Mouse (Mus musculus): Measurements from ENCODE around the gene Tia1. TPM values are rescaled to one million over a fixed set of nuclear protein-coding genes. Genes with fewer than 3 reads are reported as not detected.

Tia1 gene
- polyA plus RNA-seq, 1 experiment from 2014 or later: 318 TPM

DNA sequence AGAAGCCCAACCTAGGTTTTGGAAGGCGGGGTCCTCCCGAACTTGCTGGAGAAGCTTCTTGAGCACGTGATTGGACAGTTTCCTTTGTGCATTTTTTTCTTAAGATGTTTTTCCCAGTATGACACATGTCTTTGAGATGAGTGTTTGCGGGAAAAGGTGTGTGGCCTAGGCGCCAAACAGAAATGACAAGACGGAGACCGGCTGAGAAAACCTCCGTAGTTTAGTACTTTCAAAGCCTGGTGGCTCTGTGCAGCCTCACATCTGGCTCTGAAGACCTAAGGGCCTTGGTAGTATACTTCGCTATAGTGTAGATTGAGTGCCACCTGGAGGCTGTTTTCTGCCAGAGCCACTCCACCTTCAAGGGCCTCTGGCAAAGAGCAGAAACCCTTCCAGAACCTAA is 3.0 kb upstream of the Tia1 start:
- Histone ChIP-seq H3K36me3 (no peaks in the 10 kb centered on the region), H3K4me3 (peak overlapping the region; percentile 26; the same call in 1 of the 2 replicates), H3K4me2 (replicated peaks) (peak overlapping the region; percentile 39), H3K4me1 (peaks cover 8% of the 10 kb centered on the region), H3K27me3 (no peaks in the 10 kb centered on the region), H3K27ac (no peak overlapping the region), H3K9me3 (no peaks in the 10 kb centered on the region), H3K9ac (no peak overlapping the region)
- 4% methylated on average over 9 of the region's 9 CpGs for WGBS
- ATAC-seq (ENCODE audit: insufficient number of reproducible peaks, insufficient read depth, low FRiP score, low TSS enrichment): no peak

GRCm38 (mm10) chr6:86402681-86403607 is 1.1 kb upstream of the Tia1 start:
- no peak overlapping the region for H3K27ac ChIP-seq
- no peaks in the 10 kb centered on the region for H3K9me3 ChIP-seq
- H3K27me3 ChIP-seq: no peaks in the 10 kb centered on the region
- H3K4me1 ChIP-seq: peaks cover 8% of the 10 kb centered on the region; the same call in 1 of the 2 replicates
- WGBS: 35% methylated on average over 12 of the region's 12 CpGs
- peak overlapping the region; percentile 39 for H3K4me2 ChIP-seq (replicated peaks)
- H3K36me3 ChIP-seq: peaks cover 4% of the 10 kb centered on the region; the same call in 1 of the 2 replicates
- no peak overlapping the region for H3K9ac ChIP-seq
- peak overlapping the region; percentile 83 for H3K4me3 ChIP-seq
- no peak for ATAC-seq (ENCODE audit: insufficient number of reproducible peaks, insufficient read depth, low FRiP score, low TSS enrichment)

DNA sequence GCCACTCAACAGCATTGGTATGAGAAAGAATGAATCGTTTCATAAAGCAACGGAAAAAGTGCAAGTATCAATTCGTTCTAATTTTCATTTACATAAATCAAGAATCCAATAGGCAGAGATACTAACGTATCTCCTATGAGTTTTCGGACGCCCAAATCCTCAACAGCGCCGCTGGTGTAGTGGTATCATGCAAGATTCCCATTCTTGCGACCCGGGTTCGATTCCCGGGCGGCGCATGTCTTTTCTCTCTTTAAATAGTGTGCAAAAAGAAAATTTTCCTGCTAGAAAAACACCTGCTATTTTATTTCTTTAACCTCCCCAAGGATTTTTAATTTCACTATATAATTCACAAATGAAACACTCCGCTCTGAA is 305 bp upstream of the Tia1 start:
- peak overlapping the region; percentile 100 for H3K27ac ChIP-seq

DNA sequence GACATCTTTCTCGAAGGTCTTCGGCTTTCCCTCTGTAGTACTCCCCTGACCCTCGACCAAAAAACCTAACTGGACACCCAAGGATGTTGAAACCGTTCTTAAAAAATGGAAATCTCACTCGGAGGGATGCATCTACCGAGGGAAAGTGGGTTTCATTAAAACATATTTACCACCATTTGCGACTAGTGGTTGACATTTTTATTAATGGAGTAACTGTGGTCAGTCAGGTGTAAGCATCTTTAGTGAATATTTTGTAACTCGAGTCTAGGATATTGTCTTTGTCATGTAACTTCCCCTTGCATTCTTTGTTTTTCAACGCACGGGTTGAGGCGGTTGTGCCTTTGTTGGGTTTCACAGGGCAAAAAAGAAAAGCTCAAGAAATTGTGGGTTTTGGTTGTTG is 977 bp downstream of the Tia1 start:
- Histone ChIP-seq H3K4me1 (peaks cover 8% of the 10 kb centered on the region; the same call in 1 of the 2 replicates), H3K4me3 (peak overlapping the region; percentile 83), H3K27ac (peak overlapping the region; percentile 100), H3K9me3 (no peaks in the 10 kb centered on the region), H3K4me2 (replicated peaks) (peak overlapping the region; percentile 60), H3K27me3 (no peaks in the 10 kb centered on the region), H3K36me3 (peaks cover 4% of the 10 kb centered on the region; the same call in 1 of the 2 replicates), H3K9ac (peak overlapping the region; percentile 98)
- no peak for ATAC-seq (ENCODE audit: insufficient number of reproducible peaks, insufficient read depth, low FRiP score, low TSS enrichment)
- 2% methylated on average over 11 of the region's 11 CpGs for WGBS

More for the DNA sequence above, 305 bp upstream of the Tia1 start:
- Histone ChIP-seq H3K36me3 (peaks cover 4% of the 10 kb centered on the region; the same call in 1 of the 2 replicates), H3K27me3 (no peaks in the 10 kb centered on the region), H3K4me1 (peaks cover 8% of the 10 kb centered on the region; the same call in 1 of the 2 replicates), H3K4me2 (replicated peaks) (peak overlapping the region; percentile 39), H3K9ac (peak overlapping the region; percentile 98), H3K9me3 (no peaks in the 10 kb centered on the region), H3K4me3 (peak overlapping the region; percentile 83)
- no peak for ATAC-seq (ENCODE audit: insufficient number of reproducible peaks, insufficient read depth, low FRiP score, low TSS enrichment)
- under 1% methylated on average over 15 of the region's 15 CpGs for WGBS

- no peak overlapping the region for H3K27ac ChIP-seq
- H3K9me3 ChIP-seq: no peaks in the 10 kb centered on the region
- H3K27me3 ChIP-seq: no peaks in the 10 kb centered on the region
- no peak overlapping the region for H3K4me3 ChIP-seq
- ATAC-seq (ENCODE audit: insufficient number of reproducible peaks, insufficient read depth, low FRiP score, low TSS enrichment): no peak
- H3K9ac ChIP-seq: peak overlapping the region; percentile 24; the same call in 1 of the 2 replicates
- peaks cover 8% of the 10 kb centered on the region; the same call in 1 of the 2 replicates for H3K4me1 ChIP-seq
- peak overlapping the region; percentile 60 for H3K4me2 ChIP-seq (replicated peaks)
- peaks cover 4% of the 10 kb centered on the region; the same call in 1 of the 2 replicates for H3K36me3 ChIP-seq
Measured at GRCm38 (mm10) chr6:86406306-86406705, 2.3 kb downstream of the Tia1 start.

DNA sequence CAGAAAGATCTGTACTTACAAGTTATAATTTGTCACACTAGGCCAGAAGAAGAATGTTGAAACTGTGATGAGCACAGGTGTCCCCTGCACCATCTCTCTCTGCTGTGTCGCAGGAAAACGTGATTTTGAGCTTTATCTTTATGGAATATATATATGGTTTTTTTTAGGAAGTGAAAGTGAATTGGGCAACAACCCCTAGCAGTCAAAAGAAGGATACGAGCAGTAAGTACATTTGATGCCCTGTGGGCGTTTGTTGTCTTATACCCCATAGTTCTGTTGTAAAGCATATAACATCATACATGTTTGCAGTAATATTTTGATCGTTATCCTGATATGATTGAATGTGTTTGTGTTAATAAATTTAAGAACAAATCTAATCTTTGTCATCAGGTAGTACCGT is 14.7 kb downstream of the Tia1 start:
- Histone ChIP-seq H3K27ac (no peak overlapping the region), H3K4me1 (no peaks in the 10 kb centered on the region), H3K27me3 (no peaks in the 10 kb centered on the region), H3K9me3 (no peaks in the 10 kb centered on the region), H3K4me3 (no peak overlapping the region), H3K9ac (no peak overlapping the region), H3K36me3 (peaks cover 68% of the 10 kb centered on the region), H3K4me2 (replicated peaks) (no peak overlapping the region)
- 93% methylated on average over 6 of the region's 6 CpGs for WGBS
- no peak for ATAC-seq (ENCODE audit: insufficient number of reproducible peaks, insufficient read depth, low FRiP score, low TSS enrichment)

DNA sequence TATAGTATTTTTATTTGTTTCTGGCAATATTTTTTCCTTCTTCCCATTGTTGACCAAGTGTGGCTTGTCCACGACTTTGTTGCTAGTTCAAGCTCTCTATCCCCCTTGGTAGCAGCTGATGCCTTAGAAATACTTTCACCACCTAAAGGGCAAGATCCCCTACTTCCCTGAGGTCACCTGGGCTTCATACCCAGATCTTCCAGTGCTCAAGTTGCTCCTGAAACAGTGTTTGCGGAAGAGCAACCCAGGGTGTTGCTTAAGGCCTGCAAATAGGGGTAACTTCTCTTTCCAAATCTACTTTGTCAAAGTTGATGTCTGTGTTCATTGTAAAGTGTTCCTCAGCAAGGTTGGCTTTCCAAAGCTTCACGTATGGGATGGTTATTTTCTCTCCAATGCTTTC is 15.2 kb downstream of the Tia1 start:
- Histone ChIP-seq H3K27me3 (no peaks in the 10 kb centered on the region), H3K4me3 (no peak overlapping the region), H3K4me1 (no peaks in the 10 kb centered on the region), H3K9me3 (no peaks in the 10 kb centered on the region), H3K36me3 (peaks cover 68% of the 10 kb centered on the region), H3K27ac (no peak overlapping the region), H3K9ac (no peak overlapping the region), H3K4me2 (replicated peaks) (no peak overlapping the region)
- WGBS: 91% methylated on average over 3 of the region's 3 CpGs
- ATAC-seq (ENCODE audit: insufficient number of reproducible peaks, insufficient read depth, low FRiP score, low TSS enrichment): no peak

DNA sequence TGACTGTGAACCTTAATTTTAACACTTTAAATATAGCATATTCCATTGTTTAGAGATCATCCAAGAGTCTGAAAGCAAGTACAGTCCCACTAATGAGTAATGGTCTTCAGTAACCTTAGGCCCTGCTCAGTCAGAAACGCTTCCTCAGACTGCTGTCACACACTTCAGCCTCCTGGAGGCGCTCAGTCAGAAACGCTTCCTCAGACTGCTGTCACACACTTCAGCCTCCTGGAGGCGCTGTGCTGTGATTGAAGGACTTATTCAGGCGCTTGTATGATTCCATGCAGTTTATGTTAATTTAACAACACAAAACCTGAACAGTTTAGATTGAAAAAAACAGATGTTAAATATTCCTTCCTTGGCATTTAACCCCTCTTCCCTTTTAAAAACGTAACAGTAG is 16.5 kb downstream of the Tia1 start:
- Histone ChIP-seq H3K36me3 (peaks cover 74% of the 10 kb centered on the region), H3K9me3 (no peaks in the 10 kb centered on the region), H3K9ac (no peak overlapping the region), H3K4me3 (no peak overlapping the region), H3K27me3 (no peaks in the 10 kb centered on the region), H3K4me2 (replicated peaks) (no peak overlapping the region), H3K27ac (no peak overlapping the region), H3K4me1 (no peaks in the 10 kb centered on the region)
- no peak for ATAC-seq (ENCODE audit: insufficient number of reproducible peaks, insufficient read depth, low FRiP score, low TSS enrichment)
- 72% methylated on average over 6 of the region's 6 CpGs for WGBS

DNA sequence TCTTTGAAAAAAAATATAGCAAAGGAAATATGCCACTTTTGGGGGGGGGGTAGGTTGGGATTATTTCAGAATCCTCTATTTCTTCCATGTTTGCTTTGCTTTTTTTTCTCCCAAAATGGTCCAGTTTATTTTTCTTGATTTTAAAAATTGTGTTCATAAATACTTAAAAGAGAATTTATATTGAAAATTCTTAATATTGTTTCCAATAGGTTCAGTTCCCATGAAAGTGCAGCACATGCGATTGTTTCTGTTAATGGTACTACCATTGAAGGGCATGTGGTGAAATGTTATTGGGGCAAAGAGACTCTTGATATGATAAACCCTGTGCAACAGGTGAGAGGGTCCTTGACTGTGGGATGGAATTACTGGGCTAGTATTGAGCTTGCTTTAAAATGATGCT is 22.3 kb downstream of the Tia1 start, which contains the start of gene Gm44790:
TSS of gene Gm44790 (plus strand) at position 301 of the 400 bp plus-strand sequence.
- 91% methylated on average over 1 of the region's 1 CpGs for WGBS
- H3K27me3 ChIP-seq: no peaks in the 10 kb centered on the region
- no peak within 1 kb of the TSS for H3K4me2 ChIP-seq (replicated peaks)
- no peak within 1 kb of the TSS for H3K9ac ChIP-seq
- no peak within 1 kb of the TSS for H3K27ac ChIP-seq
- no peak for ATAC-seq (ENCODE audit: insufficient number of reproducible peaks, insufficient read depth, low FRiP score, low TSS enrichment)
- H3K4me3 ChIP-seq: no peak within 1 kb of the TSS
- H3K9me3 ChIP-seq: no peaks in the 10 kb centered on the region
- H3K4me1 ChIP-seq: no peaks in the 10 kb centered on the region
- H3K36me3 ChIP-seq: peaks cover 64% of the 10 kb centered on the region

- Histone ChIP-seq H3K4me3 (no peak overlapping the region), H3K27ac (no peak overlapping the region), H3K9me3 (no peaks in the 10 kb centered on the region), H3K9ac (no peak overlapping the region), H3K4me1 (no peaks in the 10 kb centered on the region), H3K4me2 (replicated peaks) (no peak overlapping the region), H3K36me3 (peaks cover 80% of the 10 kb centered on the region), H3K27me3 (no peaks in the 10 kb centered on the region)
- no peak for ATAC-seq (ENCODE audit: insufficient number of reproducible peaks, insufficient read depth, low FRiP score, low TSS enrichment)
- 93% methylated on average over 3 of the region's 3 CpGs for WGBS
Measured at GRCm38 (mm10) chr6:86431531-86431930, 27.5 kb downstream of the Tia1 start.

DNA sequence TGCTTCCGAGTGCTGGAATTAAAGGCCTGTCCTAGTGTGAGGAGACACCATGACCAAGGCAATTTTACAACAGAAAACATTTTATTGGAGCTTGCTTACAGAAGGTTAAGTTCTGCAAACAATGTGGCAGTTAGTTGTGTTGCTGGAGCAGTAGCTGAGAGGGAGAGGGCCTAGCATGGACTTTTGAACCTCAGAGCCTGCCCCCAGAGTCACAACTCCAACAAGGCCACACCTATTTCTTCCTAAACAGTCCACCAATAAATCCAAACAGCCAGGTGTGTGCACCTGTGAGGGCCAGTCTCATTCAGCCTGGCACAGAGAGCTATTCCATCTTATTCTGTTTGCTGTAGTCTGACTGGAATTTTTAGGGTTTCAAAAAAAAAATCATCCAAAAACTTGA is 29.7 kb downstream of the Tia1 start:
- no peaks in the 10 kb centered on the region for H3K27me3 ChIP-seq
- H3K9ac ChIP-seq: no peak overlapping the region
- H3K9me3 ChIP-seq: no peaks in the 10 kb centered on the region
- no peaks in the 10 kb centered on the region for H3K4me1 ChIP-seq
- no peak overlapping the region for H3K4me2 ChIP-seq (replicated peaks)
- no peak for ATAC-seq (ENCODE audit: insufficient number of reproducible peaks, insufficient read depth, low FRiP score, low TSS enrichment)
- H3K36me3 ChIP-seq: peaks cover 61% of the 10 kb centered on the region
- no peak overlapping the region for H3K4me3 ChIP-seq
- no peak overlapping the region for H3K27ac ChIP-seq
- WGBS: 96% methylated on average over 1 of the region's 1 CpGs

- Histone ChIP-seq H3K4me1 (peaks cover 8% of the 10 kb centered on the region), H3K4me3 (peak overlapping the region; percentile 85), H3K9ac (peak overlapping the region; percentile 74), H3K36me3 (peaks cover 46% of the 10 kb centered on the region), H3K27ac (peak overlapping the region; percentile 95), H3K4me2 (replicated peaks) (peak overlapping the region; percentile 80), H3K27me3 (no peaks in the 10 kb centered on the region), H3K9me3 (no peaks in the 10 kb centered on the region)
- 3% methylated on average over 14 of the region's 14 CpGs for WGBS
- no peak for ATAC-seq (ENCODE audit: insufficient number of reproducible peaks, insufficient read depth, low FRiP score, low TSS enrichment)
Measured at GRCm38 (mm10) chr6:86437711-86438110, 33.7 kb downstream of the Tia1 start.
